Mouse (Mus musculus) gastrocnemius, postnatal 4 days (tissue): ENCODE measurements around the gene Fam19a1. TPM values are rescaled to one million over a fixed set of nuclear protein-coding genes. Genes with fewer than 3 reads are reported as not detected.
"Not testable (repeated sequence)": the region's sequence is repeated elsewhere in the genome, so short reads cannot be mapped to it uniquely, and the experiment has no call there.

ENCODE experiments used
- DNase-seq, 2 experiments: peaks; one replicate each; pipeline ENCODE4 v3.0.0; 2021 to 2022; ENCODE audit warnings: low spot score in 2 of 2, mixed read lengths in 2 of 2
- long read RNA-seq, 2 experiments: library from polyadenylated mRNA; stranded (forward); transcript quantifications; one replicate each; pipeline ENCODE4 v2.0.0; 2021
- total RNA-seq, 2 experiments: library from RNA; stranded (reverse); gene quantifications; 2 replicates each; pipeline ENCODE4 v1.2.3; 2021

The Fam19a1 gene
- under 1 TPM in 1 of 2 experiments, not detected in 1; 0.12 TPM for total RNA-seq
- long read RNA-seq, experiment 1, partial matches to known transcripts = 0 of 1 reads
- long read RNA-seq, experiment 1, other reads (novel, unspliced or antisense) = 1 of 1 reads
- long read RNA-seq, experiment 2 = 0 reads

DNA sequence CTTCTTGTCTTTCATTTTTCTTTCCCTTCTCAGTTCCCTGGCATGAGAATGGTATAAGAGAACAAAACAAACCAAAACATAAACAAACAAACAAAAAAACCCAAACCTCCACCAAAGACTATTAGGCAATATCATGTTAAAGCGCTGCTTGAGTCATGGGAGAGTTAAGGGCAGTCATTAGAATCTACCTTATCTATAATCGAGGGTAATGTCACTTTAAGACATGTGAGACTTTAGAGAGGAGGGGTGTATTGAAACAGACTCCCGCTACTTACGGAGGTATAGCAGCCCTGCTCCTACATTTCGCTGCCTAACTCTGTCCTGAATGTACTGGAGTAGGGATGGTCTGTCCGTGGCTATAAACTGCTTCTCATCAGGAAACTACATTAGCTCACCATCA is at the start of gene Fam19a1:
Gene Fam19a1 (plus strand): TSS at position 301 of the 400 bp plus-strand sequence.
- no peak for DNase-seq

DNA sequence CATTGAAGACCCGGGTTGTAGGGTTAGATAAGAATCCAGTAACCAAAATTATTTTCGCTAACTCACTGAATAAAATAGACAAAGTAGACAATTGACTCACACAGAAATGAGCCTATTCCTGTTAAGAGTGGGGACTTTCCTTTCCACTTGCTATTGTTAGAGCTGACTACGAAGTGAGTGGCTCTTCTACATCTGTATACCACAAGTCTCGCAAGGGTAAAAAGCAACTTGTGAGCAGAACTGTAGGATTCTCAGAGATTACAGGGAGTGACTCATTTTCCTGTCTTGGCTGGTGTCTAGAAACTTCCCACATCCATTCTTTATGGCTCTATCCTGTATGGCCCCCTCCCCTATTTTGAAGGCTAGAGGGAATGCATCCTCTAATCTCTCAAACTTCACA is 41.9 kb upstream of the Fam19a1 start:
- DNase-seq = no peak

DNA sequence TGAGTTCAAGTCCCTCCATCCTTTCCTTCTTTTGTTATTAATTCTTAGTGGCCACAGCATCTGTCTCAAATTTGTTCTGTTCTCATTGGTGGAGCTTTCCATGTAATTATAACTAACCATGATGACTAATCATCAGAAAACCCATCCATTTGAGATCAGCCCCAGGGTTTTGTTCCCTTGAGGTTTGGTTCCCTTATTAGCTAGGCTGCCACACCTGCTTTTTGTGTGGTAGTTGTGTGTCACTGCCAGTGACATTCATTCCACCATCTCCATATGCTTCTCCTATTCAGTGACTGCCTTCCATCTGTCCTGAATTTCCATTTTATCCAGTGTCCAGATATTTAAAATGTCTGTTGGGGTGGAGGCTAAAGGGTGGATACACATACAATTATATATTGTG is 41.4 kb upstream of the Fam19a1 start:
- DNase-seq = no peak

DNA sequence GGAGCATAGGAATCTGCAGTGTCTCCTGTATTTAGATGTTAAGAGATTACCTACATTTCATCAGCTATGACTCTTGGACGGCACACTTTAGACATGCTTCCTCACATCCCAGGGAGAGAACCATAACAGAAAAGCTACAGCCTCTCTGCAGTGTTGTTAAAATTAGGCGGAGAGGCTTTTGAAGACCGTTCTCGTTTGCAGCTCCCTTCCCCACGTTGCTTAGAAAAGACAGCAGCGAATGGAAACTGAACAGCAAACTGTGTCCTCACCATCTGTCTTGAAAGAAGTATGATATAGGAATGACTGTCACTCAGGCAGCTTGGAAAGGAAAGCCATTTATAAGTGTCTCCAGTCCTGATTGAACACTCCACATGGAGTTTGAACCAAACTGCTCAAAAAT is 23.0 kb upstream of the Fam19a1 start:
- DNase-seq = no peak

DNA sequence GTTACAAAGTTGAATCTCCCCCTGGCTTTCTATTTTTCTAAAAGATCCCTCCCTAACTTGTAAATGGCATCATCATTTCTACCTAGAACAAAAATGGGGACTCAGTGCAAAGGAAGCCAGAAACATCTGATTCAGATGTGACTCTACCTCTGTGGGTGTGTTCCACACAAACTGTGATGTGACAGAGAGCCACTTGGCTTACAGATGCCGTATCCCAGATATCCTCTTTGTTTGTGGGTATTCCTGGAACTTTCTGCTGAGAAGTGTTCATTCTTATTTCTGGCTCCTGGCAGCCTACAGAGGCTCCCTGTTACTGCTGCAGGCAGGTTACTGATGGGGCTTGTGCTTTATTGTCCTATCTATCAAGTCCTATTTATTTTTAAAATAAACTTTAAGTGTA is 19.2 kb upstream of the Fam19a1 start:
- DNase-seq = no peak

DNA sequence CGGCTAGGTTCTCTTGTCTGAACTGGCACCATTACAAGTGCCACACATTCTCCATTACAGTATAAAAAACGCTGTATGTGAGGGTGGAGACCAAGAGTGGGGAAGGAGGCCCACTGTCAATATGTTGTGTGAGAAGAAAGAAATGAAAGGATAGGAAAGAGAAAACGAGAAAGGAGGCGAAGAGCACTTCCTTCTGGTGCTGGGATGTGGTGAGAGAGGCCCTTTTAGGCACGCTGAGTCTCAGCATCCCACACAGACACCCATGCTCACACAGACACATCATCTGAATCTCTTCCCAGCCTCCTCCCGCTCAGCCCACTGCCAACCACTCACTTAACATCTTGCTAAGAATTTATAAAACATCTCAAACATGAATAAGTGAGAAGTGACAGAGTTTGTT is 14.7 kb upstream of the Fam19a1 start:
- no peak for DNase-seq

DNA sequence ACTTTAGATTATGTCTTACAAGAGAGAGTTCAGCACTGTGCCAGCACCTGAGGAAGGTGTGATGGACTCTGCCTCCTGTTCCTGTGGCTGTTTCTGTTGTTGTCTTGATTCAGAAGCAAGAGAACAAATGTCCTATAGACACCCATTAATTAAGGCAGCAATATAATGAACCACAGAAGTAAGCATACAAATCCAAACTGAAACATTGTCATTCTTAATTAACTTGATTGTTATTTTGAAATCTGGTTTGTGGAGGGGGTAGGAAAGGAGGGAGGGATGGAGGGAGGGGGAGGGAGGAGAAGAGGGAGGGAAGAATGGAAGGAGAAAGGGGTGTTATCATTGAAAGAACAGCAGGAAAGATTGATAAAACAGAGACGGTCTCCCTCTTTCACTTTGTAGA is 1.3 kb upstream of the Fam19a1 start:
- DNase-seq = no peak

DNA sequence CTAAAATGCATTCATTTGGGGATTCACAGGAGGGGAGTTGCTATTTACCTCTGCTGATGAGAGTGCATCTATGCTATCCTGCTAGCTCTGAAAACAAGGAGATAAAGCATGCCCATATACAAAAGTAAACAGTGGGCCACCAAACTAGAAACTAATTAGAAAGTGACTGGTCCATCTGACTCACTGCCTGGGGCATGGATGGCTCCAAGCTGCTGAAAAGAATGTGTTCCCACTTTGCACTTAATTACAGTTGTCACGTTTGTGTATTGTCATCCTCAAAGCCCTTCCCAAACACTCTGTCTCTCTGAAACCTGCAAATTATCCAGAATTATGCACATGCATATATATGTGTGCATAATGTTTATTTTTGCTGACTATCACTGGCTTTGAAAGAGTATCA is 1.2 kb downstream of the Fam19a1 start:
- DNase-seq = no peak

DNA sequence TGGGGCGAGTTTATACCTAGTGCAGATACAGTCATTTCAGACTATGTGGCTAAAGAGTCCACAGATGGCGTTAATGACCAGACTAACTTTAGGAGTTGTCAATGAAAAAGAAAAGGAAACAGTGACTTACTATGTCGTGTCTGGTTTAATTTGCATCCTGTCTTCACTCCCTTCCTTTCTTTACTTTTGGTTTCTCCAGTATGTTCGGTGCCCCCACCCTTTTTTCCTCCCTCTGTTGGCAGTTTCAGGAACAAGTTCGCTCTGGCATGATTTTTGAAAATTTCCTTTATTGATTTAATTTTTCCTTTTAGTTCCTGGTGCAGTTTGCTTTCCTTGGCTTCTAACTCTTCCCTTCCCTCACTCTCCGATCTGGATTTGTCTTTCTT is 3.2 kb downstream of the Fam19a1 start:
- DNase-seq = no peak

DNA sequence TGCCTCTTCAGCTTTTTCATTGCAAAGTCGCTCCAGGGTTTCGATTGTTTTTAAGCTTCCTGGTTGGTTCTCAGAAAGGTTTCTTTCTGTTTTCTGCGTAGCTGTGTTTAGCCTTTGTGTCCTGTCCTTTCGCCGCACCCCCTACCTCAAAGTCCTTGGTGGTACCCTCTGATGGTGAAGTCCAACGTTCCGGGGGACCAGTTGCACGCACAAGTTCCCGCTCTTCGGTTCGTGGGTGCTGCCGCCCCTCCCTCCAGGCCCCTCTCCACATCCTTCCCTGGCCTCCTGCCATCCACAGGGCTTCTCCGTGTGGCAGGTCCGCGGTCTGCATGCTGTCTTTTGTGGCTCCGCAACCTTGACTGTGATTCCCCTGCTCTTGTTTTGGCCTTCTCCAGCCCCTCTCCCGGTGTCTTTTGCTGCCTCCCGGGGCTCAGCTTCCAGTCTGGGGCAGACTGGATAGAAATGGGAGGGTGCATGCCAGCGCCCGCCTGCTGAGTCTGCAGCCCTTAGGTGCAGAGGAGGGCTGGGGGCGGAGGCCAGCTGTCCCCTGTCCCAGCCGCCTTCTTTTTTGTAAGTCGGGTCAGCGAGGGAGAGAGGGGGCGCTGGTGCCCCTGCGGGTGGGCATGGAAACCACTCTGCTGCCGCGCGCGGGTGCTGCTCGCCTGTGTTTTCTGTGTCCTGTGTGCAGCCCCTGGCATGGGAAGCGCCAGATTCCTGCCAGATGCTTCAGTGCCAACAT is 3.7 kb downstream of the Fam19a1 start:
- DNase-seq = peak in 1 of 2 experiments; percentile 37

DNA sequence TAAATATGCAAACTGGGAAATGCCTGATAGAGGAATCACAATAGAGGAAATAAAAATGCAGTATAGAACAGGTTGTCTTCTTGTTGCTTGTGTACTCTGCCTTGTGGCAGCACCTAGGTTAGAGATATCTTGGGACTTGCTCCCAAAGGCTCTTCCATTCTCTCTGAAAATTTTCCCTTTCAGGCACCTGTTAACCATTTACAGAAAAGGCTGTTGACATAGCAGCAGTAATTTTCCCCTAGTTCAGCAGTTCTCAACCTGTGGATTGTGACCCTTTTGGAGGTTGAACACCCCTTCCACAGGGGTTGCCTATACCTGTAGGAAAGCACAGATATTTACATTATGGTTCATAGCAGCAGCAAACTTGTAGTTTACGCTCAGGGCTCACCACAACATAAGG is 30.4 kb downstream of the Fam19a1 start:
- no peak for DNase-seq

DNA sequence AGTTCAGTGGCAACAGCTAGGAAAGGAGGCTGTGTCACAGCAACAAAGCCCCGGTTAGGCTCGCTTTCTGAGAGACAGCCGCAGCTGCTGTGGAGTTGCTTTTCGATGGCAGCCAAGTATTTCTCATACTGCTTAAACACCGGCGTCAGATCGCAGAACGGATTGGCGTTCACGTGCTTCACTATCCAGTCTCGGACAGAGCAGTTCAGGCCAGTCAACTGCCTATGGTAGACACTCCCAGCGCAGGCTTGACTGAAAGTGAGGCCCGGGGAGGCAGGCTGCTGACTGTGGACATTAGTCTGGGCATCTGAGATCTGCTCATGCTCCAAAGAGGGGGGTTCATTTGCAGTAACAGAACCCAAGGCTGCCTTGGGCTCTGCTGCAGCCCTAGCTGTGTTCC is 52.4 kb downstream of the Fam19a1 start:
- DNase-seq = peak in 1 of 2 experiments; percentile 30

DNA sequence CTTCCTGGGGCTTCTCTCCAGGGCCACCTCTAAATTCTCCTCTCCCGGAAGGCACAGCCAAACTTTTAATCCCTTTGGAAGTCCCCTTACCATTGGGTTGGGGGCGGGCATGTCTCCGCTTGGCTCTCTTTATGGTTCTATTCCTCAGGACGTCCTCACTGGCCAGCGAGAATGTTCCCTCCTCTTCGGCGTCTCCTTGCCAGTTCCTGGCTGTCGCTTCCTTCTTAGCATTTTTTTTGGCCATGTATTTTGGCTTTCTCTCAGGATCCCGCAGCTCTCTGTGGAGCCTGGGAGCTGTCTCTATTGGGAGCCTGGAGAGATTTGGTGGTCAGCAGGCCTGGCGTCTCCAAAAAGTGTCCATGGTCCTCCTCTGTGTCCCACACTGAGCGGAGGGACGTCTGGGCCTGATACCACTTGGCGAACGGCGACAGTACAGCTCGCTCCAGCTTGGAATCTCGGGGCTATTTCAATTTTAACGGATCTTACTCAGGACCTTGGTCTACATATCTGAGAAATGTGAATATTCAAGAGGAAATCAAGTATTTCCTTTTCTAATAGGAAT is 52.9 kb downstream of the Fam19a1 start, which contains the start of gene 1700123L14Rik:
Gene 1700123L14Rik (minus strand): TSS at position 426 of the 562 bp plus-strand sequence.
- DNase-seq = no peak

DNA sequence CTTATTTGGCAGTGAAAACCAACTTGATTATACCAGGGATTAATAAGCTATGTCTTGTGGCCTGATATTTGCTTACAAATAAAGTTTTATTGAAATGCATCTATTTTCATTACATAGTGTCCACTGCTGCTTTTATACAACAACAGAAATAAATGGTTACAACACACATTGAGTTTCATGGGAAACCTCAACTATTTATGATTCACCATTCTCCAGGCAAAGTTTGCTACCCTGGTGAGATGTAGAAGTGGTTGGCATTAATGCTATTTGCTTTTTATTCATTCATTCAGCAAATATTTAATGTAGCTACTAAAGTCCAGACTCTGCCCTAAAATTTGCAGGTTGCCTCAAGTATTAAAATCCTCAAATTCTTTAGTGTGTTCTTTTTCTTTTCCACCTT is 54.1 kb downstream of the Fam19a1 start:
- DNase-seq = no peak

DNA sequence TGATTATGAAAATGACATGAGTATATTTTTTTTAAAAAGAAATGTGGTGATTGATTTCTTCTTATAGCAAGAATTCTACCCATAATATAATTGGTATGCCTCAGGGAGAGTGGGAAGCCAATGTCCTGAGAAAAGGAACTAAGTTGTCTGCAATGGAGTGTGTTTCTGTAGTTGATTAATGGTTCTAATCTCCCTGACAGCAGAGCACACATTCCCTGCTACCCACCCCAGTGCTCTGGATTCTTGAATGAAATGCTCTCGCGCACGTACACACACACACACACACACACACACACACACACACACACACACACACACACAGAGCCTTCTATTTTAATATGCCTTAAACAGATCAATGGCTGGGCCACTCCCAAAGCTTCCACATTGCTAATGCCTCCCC is 60.7 kb downstream of the Fam19a1 start:
- DNase-seq = no peak

DNA sequence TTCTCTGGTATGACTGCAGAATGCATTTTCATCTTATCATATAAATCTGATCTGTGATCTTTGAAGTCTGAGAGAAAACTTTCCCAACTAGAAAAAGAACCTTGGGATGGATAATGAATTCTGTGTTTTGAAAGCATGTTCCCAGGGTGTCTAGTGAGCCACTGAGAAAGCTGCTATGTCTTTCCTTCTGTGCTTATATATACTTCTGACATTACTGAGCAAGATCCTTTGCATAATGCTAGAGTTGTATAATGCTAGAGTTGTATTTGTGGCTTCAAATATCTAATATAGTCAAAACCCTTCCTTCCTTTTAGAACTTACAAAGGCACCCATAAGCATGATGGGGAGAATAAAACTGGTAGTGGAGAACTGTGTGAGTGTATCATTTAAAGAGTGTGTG is 65.6 kb downstream of the Fam19a1 start:
- DNase-seq = no peak

DNA sequence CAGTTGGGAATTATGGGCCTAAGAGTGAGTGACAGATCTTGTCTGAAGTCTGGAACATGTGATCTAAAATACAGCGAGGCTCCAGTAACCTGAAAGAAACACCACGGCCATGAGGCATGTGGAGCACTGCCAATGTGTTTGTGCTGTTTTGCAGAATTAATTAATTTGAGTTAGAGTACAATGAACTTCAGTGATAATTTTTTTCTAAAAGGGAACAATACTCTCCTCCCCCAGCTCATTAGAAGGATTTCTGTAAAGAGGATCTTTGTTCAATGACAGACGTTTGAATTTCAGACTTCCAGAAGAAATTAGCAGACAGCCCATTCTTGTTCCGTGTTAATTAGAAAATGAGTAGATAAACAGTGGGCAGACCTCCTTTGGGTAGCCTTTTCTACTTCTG is 70.4 kb downstream of the Fam19a1 start:
- no peak for DNase-seq

DNA sequence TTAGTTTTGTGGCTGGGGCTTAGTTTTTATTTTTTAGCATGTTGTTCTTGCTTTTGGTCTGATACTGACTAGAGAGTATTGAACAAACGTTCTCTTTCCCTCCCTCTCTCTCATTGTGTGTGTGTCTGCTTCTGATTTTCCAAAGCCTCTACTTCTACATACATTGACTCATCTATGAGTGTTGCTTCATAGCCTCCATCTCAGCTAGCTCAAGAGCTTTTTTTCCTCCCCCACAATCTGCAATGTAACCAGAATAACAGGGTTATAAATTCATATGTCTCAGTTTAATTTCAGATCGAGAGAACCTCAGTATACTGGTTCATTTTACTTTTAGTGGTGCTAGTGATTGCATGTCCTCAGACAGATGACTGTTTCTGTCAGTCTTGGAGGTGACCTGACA is 73.6 kb downstream of the Fam19a1 start:
- DNase-seq = no peak

DNA sequence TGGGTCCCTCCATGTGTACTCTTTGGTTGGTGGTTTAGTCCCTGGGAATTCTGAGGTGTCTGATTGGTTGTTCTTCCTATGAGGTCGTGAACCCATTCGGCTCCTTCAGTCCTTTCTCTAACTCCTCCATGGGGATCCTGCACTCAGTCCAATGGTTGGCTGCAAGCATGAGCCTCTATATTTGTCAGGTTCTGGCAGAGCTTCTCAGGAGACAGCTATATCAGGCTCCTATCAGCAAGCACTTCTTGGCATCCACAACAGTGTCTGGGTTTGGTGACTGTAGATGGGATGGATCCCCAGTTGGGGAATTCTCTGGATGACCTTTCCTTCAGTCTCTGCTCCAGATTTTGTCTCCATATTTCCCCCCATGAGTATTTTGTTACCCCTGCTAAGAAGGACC is 86.0 kb downstream of the Fam19a1 start:
- not testable (repeated sequence) for DNase-seq

DNA sequence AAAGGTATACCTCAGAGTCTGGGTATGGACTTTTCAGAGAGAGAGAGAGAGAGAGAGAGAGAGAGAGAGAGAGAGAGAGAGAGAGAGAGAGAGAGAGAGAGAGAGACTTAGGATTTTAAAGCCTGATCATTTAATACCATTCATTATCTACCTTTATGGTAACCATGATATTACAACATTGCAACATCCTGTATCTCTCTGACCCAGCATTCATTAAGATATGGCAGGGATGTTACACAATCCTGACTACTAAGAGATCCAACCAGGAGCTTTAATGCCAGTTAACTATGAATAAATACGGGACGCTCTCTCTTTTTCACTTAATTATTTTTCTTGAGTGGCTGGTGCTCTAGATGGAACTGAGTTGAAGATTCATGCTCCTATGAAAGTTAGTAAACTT is 92.4 kb downstream of the Fam19a1 start:
- no peak for DNase-seq

DNA sequence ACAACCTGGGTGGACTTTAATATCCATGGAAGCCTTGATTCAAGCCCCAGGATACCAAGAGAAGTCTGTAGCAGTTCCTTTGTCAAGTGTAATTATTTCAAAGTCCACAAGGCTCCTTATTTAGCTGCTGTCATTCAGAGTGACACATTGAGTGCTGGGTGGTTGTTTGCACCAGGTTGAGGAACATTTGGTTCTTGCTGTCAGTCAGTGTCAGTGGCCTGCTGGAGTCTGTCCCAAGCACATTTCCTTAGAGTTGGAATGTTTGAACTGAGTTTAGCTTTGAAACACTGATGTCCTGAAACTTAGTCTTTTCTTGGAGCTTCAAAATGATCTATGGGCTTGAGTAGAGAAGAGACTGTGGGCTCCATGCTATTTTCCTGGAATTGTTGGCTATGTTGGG is 121.9 kb downstream of the Fam19a1 start:
- DNase-seq = no peak

DNA sequence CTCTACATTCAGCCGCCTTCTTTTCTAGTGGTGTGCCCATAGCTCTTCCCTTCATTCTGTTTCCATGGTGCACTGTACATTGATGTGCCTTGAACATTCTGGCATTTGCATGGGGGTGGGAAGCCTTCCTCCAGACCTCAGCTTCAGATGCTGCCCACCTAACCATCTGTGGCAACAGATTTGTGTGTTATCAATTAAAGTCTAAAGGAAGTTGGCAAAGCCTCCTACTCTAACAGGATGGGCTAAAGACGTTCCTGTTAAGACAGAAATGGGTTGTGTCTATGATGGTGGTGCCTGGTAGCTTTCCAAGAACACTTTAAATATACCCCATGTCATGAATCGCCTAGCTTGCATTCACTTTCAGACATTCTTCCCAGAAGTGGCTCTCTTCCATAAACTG is 131.4 kb downstream of the Fam19a1 start:
- DNase-seq = no peak

DNA sequence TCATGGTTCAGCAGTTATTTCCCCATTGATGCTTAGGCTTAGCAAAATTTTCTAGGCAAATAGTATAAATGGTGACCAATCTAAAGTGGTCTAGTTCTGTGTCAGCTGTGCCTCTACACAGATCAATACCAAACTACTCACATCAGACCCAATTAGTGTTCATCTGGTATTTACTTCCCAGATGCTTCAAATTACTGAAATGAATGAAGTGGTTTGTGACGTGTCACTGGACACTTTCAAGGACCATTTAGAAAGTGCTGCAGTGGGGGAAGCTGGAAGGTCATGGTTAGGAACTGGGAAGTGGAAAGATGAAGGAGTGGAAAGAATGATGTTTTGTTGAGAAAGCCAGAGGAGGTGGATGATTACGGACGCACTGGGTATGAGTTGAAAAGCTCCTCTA is 139.0 kb downstream of the Fam19a1 start:
- no peak for DNase-seq
